Mouse (Mus musculus): Measurements from ENCODE around the gene Vmn1r116. TPM values are rescaled to one million over a fixed set of nuclear protein-coding genes. Genes with fewer than 3 reads are reported as not detected.
"Not testable (repeated sequence)": the region's sequence is repeated elsewhere in the genome, so short reads cannot be mapped to it uniquely, and the experiment has no call there.

The Vmn1r116 gene
- total RNA-seq (2015) (not detected in 2 replicates), total RNA-seq (2017) (not detected in 2 replicates)

GRCm38 (mm10) chr7:20871956-20872355 is at the start of gene Vmn1r116:
Vmn1r116 (plus strand) TSS chr7:20872256.
- not testable (repeated sequence) for ATAC-seq (ENCODE audit: poor library complexity, severe bottlenecking)

DNA sequence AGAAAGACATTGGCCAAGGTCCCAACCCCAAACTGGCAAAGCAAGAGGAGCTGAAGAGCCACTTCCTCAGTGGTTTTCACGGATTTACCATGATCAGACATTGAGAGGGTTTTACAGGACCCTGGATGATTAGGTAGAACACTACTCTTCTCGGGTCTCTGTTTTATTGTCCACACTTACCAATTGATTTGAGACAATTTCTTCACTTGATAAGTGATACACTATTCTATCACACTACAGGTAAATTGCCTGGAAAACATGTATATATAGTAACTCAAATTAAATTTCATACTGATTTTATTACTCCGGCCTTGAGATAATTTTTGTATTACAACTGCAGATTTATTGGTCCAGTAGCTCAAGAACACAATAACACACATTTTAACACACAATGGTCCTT is 27.2 kb upstream of the Vmn1r116 start, which contains the start of gene Vmn1r115:
Gene Vmn1r115 (minus strand): TSS at position 101 of the 400 bp plus-strand sequence.
- not testable (repeated sequence) for ATAC-seq (ENCODE audit: poor library complexity, severe bottlenecking)

DNA sequence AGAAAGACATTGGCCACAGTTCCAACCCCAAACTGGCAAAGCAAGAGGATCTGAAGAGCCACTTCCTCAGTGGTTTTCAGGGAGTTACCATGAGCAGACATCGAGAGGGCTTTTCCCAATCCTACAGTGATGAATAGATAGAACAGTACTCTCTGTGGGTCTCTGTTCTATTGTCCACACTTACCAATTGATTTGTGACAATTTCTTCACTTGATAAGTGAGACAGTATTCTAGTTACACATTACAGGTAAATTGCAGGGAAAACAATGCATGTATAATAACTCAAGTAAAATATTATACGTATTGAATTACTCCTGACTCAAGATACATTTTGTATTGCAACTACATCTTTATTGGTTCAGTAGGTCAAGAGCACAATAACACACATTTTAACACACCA is 12.0 kb downstream of the Vmn1r116 start, which contains the start of gene Vmn1r117:
Gene Vmn1r117 (minus strand): TSS at position 101 of the 400 bp plus-strand sequence.
- ATAC-seq (ENCODE audit: poor library complexity, severe bottlenecking), result not testable (repeated sequence)

GRCm38 (mm10) chr7:20912247-20912646 is 40.2 kb downstream of the Vmn1r116 start, which contains the start of gene Vmn1r118:
Vmn1r118 (minus strand) TSS chr7:20912347.
- ATAC-seq (ENCODE audit: poor library complexity, severe bottlenecking), result not testable (repeated sequence)

Other genes starting within 250 kb of the Vmn1r116 start
- not detected in 2 replicates for gene Vmn1r107, start 203.3 kb upstream of the Vmn1r116 start, total RNA-seq (2015)
- gene Vmn1r107, start 203.3 kb upstream of the Vmn1r116 start, total RNA-seq (2017), result not detected in 2 replicates
- gene Vmn1r111, start 169.0 kb upstream of the Vmn1r116 start, total RNA-seq (2015), result not detected in 2 replicates
- not detected in 2 replicates for gene Vmn1r111, start 169.0 kb upstream of the Vmn1r116 start, total RNA-seq (2017)
- gene Gm10668, start 141.6 kb upstream of the Vmn1r116 start, total RNA-seq (2015), result not detected in 2 replicates
- gene Gm10668, start 141.6 kb upstream of the Vmn1r116 start, total RNA-seq (2017), result not detected in 2 replicates
- not detected in 2 replicates for gene Vmn1r112, start 101.1 kb upstream of the Vmn1r116 start, total RNA-seq (2015)
- not detected in 2 replicates for gene Vmn1r112, start 101.1 kb upstream of the Vmn1r116 start, total RNA-seq (2017)
- gene Vmn1r113, start 85.0 kb upstream of the Vmn1r116 start, total RNA-seq (2015), result not detected in 2 replicates
- gene Vmn1r113, start 85.0 kb upstream of the Vmn1r116 start, total RNA-seq (2017), result not detected in 2 replicates
- gene Vmn1r114, start 60.1 kb upstream of the Vmn1r116 start, total RNA-seq (2015), result not detected in 2 replicates
- not detected in 2 replicates for gene Vmn1r114, start 60.1 kb upstream of the Vmn1r116 start, total RNA-seq (2017)
- gene Vmn1r115, start 27.3 kb upstream of the Vmn1r116 start, total RNA-seq (2015), result not detected in 2 replicates
- gene Vmn1r115, start 27.3 kb upstream of the Vmn1r116 start, total RNA-seq (2017), result not detected in 2 replicates
- gene Vmn1r117, start 11.9 kb downstream of the Vmn1r116 start, total RNA-seq (2015), result not detected in 2 replicates
- gene Vmn1r117, start 11.9 kb downstream of the Vmn1r116 start, total RNA-seq (2017), result not detected in 2 replicates
- gene Vmn1r118, start 40.1 kb downstream of the Vmn1r116 start, total RNA-seq (2015), result not detected in 2 replicates
- gene Vmn1r118, start 40.1 kb downstream of the Vmn1r116 start, total RNA-seq (2017), result not detected in 2 replicates
- gene Vmn1r119, start 140.2 kb downstream of the Vmn1r116 start, total RNA-seq (2015), result not detected in 2 replicates
- not detected in 2 replicates for gene Vmn1r119, start 140.2 kb downstream of the Vmn1r116 start, total RNA-seq (2017)
- gene Vmn1r120, start 181.5 kb downstream of the Vmn1r116 start, total RNA-seq (2015), result not detected in 2 replicates
- gene Vmn1r120, start 181.5 kb downstream of the Vmn1r116 start, total RNA-seq (2017), result not detected in 2 replicates
- not detected in 2 replicates for gene Vmn1r121, start 226.3 kb downstream of the Vmn1r116 start, total RNA-seq (2015)
- gene Vmn1r121, start 226.3 kb downstream of the Vmn1r116 start, total RNA-seq (2017), result not detected in 2 replicates